Mouse (Mus musculus) E14TG2a.4 (cell line): Measurements from ENCODE around the gene Cela3b.

Experiments used
- H3K27me3 ChIP-seq: 2 replicates; pipeline ENCODE4 v1.6.1; 2014; ENCODE audit warnings: low read length, control low read depth; ENCODE audit not compliant: insufficient read depth
- H3K36me3 ChIP-seq: 2 replicates; pipeline ENCODE4 v1.6.1; 2014; ENCODE audit warnings: low read length, control low read depth; ENCODE audit not compliant: insufficient read depth
- H3K4me1 ChIP-seq: replicated peaks from 2 replicates; pipeline ENCODE4 v1.6.1; 2014; ENCODE audit warnings: low read depth, low read length, control low read depth
- H3K4me3 ChIP-seq: replicated peaks from 2 replicates; pipeline ENCODE4 v1.5.1; 2014; ENCODE audit warnings: mild to moderate bottlenecking, low read length
- H3K9me3 ChIP-seq: 2 replicates; pipeline ENCODE4 v1.6.1; 2014; ENCODE audit warnings: low read length, control low read depth
- CTCF ChIP-seq: conservative IDR thresholded peaks from 2 replicates; pipeline ENCODE4 v1.5.1; 2014; ENCODE audit warnings: low read length
- NANOG ChIP-seq: IDR thresholded peaks from 2 replicates; pipeline ENCODE4 v1.6.1; 2014; ENCODE audit warnings: borderline replicate concordance, low read length, mixed read lengths
- POU5F1 ChIP-seq: IDR thresholded peaks from 2 replicates; pipeline ENCODE4 v1.6.1; 2014; ENCODE audit warnings: low read length, borderline replicate concordance

Cela3b gene

DNA sequence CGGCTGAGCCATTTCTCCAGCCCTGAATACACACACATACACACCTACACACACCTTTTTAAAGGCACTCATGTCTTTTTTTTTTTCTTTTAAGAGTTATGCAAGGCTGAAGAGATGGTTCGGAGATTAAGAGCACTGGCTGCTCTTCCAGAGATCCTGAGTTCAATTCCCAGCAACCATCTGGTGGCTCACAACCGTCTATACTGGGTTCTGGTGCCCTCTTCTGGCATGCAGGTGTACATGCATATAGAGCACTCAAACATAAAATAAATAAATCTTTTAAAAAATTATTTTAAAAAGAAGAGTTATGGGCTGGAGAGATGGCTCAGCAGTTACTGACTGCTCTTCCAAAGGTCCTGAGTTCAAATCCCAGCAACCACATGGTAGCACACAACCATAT, 39.1 kb downstream of the Cela3b start:
- Histone ChIP-seq H3K36me3 (peaks cover 4% of the 10 kb centered on the region; the same call in 1 of the 2 replicates), H3K9me3 (no peaks in the 10 kb centered on the region), H3K27me3 (no peaks in the 10 kb centered on the region), H3K4me3 (no peak overlapping the region), H3K4me1 (peaks cover 46% of the 10 kb centered on the region)
- TF ChIP-seq CTCF: peak; percentile 65
- no peak for TF ChIP-seq POU5F1
- no peak for TF ChIP-seq NANOG

GRCm38 (mm10) chr4:137390196-137390595, 40.1 kb downstream of the Cela3b start:
- Histone ChIP-seq H3K4me1 (peaks cover 46% of the 10 kb centered on the region), H3K27me3 (no peaks in the 10 kb centered on the region), H3K36me3 (peaks cover 4% of the 10 kb centered on the region; the same call in 1 of the 2 replicates), H3K4me3 (no peak overlapping the region), H3K9me3 (no peaks in the 10 kb centered on the region)
- TF ChIP-seq NANOG (no peak), POU5F1 (no peak), CTCF (no peak)

- H3K9me3 ChIP-seq: no peaks in the 10 kb centered on the region
- peaks cover 42% of the 10 kb centered on the region for H3K4me1 ChIP-seq
- no peaks in the 10 kb centered on the region for H3K27me3 ChIP-seq
- peak overlapping the region; percentile 92 for H3K4me3 ChIP-seq
- TF ChIP-seq NANOG (no peak), POU5F1 (no peak), CTCF (no peak)
- peaks cover 4% of the 10 kb centered on the region; the same call in 1 of the 2 replicates for H3K36me3 ChIP-seq
These were observed 41.4 kb downstream of the Cela3b start for GRCm38 (mm10) chr4:137388983-137389382.

DNA sequence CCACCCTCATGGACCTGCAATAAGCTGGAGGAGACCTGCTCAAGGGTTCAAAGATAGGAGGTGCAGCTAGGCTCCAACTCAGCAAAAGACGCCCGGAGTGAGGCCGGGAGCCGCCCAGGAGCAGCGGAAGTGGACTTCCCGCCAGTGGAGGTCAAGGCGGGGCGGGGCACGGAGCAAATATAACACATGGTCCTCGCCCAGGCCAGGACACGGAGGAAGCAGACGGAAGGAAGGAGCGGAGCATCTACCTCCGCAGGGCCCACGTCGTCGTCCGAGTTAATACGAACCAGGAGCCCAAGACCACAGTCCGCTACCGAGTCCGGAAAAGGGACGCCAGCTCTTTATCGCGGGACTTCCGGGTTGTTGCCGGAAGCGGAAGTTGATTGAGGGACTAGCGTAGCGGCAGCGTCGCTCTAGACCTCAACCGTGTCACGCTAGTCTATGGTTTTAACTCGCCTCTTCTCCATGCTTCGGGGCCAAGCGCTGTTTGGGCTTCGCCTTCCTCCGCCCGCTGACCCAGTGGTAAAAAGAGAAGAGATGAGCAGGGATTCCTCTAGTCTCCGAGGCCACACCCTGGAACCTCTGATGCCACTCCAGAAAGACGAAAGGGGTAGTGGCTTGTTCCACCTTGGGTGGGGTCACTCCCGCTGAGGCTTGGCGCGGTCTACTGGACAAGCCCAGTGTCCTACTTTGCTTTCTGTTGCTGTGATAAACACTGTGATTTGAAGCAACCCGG, 42.1 kb downstream of the Cela3b start:
- H3K9me3 ChIP-seq: no peaks in the 10 kb centered on the region
- peak overlapping the region; percentile 92 for H3K4me3 ChIP-seq
- no peaks in the 10 kb centered on the region for H3K27me3 ChIP-seq
- H3K4me1 ChIP-seq: peaks cover 38% of the 10 kb centered on the region
- H3K36me3 ChIP-seq: peaks cover 4% of the 10 kb centered on the region; the same call in 1 of the 2 replicates
- no peak for TF ChIP-seq CTCF
- no peak for TF ChIP-seq NANOG
- TF ChIP-seq POU5F1: no peak

- TF ChIP-seq CTCF: no peak
- TF ChIP-seq NANOG: no peak
- TF ChIP-seq POU5F1: no peak
- H3K4me3 ChIP-seq: peak overlapping the region; percentile 92
- H3K4me1 ChIP-seq: peaks cover 31% of the 10 kb centered on the region
These were observed 42.8 kb downstream of the Cela3b start for GRCm38 (mm10) chr4:137387482-137388058.

DNA sequence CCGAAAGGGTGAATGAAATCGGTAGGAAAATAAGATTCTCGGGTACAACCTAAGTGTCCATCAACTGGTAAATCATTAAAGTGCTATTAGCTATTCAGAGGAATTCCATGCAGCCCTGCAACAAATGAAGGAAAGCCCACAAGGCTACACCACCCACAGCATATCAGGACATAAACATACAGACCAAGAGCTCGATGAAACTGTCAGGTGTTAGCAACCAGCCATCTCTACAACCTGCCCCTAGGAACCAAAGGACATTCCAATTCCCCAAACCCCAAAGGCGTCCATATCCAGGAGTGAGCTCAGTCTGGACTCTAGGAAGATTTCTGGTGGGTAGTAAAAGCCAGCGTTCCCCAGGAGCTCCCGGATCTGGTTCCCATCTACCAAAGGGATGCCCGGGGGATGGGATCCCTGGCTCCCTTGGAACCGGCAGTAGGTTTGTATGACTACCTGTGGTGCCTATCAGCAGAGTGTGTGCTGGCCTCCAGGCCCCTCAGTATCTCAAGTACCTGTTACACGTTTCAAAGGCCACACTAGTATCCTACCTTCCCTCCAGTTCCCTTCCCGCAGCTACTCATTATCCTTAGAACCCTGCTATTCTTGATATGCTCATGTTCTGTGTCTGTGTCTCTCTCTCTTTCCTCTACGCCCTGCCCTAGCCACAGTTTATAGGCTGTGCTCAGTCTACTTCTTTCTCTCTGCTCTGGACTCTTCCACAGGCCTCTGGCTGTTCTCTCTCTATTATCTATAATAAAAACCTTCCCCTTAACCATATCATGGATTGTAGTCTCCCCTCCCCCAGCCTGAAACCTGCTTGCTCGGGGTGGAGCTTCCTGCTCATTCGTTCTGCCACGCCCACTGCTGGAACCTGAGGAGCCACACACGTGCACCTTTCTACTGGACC, 49.4 kb downstream of the Cela3b start:
- no peaks in the 10 kb centered on the region for H3K9me3 ChIP-seq

More at GRCm38 (mm10) chr4:137387482-137388058, 42.8 kb downstream of the Cela3b start:
- Histone ChIP-seq H3K27me3 (no peaks in the 10 kb centered on the region), H3K36me3 (peaks cover 4% of the 10 kb centered on the region; the same call in 1 of the 2 replicates), H3K9me3 (no peaks in the 10 kb centered on the region)

GRCm38 (mm10) chr4:137379713-137380255, 50.6 kb downstream of the Cela3b start:
- H3K27me3 ChIP-seq: no peaks in the 10 kb centered on the region
- peaks cover 6% of the 10 kb centered on the region for H3K36me3 ChIP-seq
- peaks cover 24% of the 10 kb centered on the region for H3K4me1 ChIP-seq
- TF ChIP-seq NANOG (no peak), CTCF (no peak), POU5F1 (no peak)
- H3K4me3 ChIP-seq: 0 out of 2 replicates have a peak overlapping the region, but pooled peaks have one; percentile 29
- H3K9me3 ChIP-seq: no peaks in the 10 kb centered on the region

More for the DNA sequence above, 49.4 kb downstream of the Cela3b start:
- Histone ChIP-seq H3K4me1 (peaks cover 20% of the 10 kb centered on the region), H3K36me3 (peaks cover 6% of the 10 kb centered on the region), H3K4me3 (no peak overlapping the region), H3K27me3 (no peaks in the 10 kb centered on the region)
- TF ChIP-seq NANOG (no peak), POU5F1 (no peak), CTCF (no peak)
